Mouse (Mus musculus) CD4-positive helper T cell, adult 2 months (primary cell): ENCODE results near the gene Wif1.

Source experiments
- DNase-seq: peaks from one replicate; pipeline ENCODE4 v3.0.0-alpha.2; 2012; ENCODE audit warnings: low read depth, missing footprints, low spot score

The Wif1 gene

DNA sequence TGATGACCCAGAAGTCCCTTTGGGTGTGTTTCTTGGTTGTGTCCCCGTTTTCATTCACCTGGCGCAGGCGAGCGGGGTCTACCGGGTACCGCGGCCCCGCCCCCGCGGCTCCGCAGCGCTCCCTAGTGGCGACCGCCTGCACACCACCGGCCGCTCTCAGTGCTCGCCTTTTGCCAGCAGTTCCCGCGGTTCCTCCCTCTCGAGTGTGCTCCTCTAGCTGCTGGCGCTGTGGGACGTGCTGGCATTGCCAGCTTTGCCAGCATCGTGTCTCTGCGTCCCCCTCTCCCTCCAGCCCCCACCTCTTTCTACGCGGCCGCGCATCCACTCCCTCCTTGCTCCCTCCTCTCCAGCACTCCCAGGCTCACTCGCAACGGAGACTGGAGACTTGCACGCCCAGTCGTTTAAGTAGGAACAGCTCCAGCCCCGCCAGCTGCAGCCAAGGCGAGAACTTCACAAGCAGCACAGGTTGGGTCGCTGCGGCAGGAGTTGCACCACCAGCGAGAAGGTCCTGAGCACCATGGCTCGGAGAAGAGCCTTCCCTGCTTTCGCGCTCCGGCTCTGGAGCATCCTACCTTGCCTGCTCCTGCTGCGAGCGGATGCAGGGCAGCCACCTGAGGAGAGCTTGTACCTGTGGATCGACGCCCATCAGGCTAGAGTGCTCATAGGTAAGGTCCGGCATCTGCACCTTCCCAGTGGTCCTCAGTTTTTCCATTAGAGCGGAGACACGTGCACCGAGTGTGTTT lies at the start of gene Wif1:
Gene Wif1 (plus strand): TSS at position 135 of the 743 bp plus-strand sequence.
- peak; percentile 73 for DNase-seq

DNA sequence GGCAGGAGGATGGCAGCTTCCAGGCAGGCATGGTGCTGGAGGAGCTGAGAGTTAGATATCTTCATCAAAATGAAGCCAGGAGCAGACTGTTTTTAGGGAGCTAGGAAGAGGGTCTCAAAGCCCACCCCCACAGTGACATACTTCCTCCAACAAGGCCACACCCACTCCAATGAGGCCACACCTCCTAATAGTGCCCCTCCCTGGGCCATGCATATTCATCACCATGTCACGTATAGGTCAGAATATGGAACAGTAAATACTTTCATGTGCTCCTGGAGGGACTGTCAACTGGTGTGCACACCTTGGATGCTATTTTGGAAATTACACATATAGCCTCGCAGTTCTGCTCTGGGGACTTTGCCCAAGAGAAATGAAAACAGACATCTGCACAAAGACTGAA lies 31.6 kb upstream of the Wif1 start:
- no peak for DNase-seq

- DNase-seq = no peak
These were observed 22.3 kb upstream of the Wif1 start for GRCm38 (mm10) chr10:121011496-121011895.

DNA sequence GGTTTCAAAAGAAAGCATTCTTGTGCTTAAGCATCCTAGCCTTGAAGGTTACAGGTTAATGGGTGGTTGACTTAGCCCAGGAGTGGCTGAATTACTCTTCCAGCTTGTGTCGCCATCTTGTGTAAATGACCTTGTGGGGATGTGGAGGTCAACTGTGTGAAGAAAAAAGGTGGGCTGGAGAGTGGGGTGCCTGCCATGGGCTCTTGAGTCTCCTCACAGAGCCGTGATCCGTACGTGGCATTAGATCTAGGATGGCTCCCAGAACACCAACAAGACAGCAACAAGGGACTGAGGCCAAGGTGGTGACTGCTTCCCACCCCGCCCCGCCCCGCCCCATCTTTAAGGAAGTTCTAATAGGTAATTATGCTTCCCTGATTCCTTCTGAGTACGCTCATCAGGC lies 17.5 kb upstream of the Wif1 start:
- DNase-seq = no peak

DNA sequence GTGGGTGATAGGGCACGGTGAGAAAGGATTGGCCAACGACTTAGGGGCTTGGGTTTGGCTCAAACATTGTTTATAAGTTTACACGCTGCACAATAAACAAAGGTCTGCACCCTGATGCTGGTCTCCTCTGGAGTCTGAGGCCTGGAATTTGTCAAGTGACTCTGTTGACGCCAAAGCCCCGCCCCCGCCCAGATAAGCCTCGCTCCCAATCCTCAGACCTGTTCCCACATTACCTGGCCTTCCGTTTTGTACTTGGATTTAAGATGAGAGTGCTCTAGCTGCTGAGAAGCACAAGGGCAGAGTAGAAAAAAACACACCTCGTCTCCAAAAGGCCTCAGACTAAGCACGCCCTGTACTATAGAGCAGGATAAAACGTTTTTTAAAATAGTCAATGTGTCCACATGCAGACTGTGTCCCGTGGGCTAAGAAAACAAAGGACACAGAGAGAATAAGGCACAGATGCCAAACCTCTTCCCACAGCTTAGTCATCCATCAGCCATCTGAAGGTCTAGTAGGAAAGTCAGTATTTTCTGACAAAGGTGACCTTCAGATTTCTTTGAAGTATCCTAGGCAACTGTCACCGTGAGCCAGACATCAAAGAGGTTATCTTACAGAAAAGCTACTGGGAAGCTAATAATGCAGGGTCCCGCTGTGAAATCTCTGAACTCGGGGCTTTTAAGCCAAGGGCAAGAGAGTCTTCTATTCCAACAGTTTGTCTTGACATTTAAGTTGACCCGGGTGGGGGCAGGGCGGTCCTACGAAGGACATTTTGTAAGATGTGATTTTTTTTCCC lies 16.9 kb upstream of the Wif1 start:
- DNase-seq = no peak

DNA sequence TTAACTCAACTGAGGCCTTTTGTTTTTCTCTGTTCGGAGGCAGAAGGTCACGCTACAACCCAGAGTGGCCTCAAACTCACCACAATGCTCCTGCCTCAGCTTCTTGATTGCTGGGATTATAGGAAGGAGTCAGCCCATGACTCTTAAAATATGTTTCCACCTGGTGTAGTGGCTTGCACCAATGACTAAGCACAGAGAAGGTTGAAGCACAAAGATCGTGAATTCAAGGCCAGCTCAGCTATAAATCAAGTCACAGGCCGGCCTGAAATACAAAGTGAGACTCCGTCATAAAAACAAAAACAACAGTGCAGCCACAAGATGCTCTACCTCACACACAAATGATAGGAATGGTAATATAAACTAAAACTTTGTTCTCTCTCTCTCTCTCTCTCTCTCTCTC lies 10.8 kb upstream of the Wif1 start:
- no peak for DNase-seq

DNA sequence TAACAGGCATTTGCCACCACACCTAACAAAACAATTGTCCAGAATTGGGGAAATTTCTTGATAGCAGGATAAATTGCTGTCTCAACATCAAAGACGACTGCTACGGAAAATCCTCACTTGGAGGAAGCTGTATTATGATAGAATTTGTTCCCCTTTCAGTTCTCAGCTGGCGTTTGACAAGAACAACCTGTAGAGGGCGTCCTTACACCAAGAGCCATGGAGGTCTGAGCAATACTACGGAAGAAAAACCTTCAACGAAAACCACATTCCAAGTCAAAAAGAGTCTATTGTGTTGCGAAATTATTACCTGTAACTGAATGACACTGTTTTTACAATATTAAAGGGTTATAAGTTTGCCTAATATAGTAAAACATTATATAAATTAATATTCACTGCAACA lies 2.0 kb upstream of the Wif1 start:
- DNase-seq = peak; percentile 48

- DNase-seq = peak; percentile 65
These were observed 500 bp upstream of the Wif1 start for GRCm38 (mm10) chr10:121033128-121033791.

DNA sequence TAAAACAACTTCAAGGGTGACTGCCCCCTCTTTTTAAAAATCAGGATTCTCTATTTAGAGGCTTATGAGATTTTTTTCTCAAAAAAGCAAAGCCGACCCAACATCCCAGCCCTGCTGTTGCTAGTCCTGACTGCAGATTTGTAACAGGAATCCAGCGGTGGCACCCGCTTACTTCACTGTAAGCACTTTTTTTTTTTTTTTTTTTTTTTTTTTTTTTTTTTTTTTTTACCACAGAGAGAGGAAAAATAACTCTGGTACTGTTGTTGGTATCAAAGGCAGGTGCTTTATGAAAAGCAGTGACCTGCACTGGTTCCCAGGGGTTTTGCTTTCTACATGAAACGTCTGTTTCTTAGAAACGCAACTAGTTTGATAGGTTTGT lies 798 bp downstream of the Wif1 start:
- no peak for DNase-seq

GRCm38 (mm10) chr10:121038556-121039284 lies 5.0 kb downstream of the Wif1 start:
- no peak for DNase-seq

DNA sequence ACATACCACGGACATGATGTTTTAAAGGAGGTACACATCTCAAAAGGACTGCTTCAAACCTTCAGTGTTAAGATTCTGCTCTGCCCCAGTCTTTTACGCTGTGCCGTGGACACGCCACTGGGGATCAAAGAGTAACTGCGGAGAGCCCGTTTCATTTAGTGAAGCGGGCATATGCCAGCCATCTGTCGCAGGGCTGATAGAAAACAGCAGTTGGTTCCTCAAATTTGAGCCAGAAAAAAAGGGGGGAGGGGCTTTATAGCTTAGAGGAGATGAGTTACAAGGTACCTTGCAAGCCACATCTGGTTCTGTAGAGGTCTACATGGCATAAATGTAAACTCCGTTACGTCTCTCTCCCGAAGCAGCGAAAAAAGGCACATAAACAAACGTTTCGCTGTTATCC lies 7.2 kb downstream of the Wif1 start:
- DNase-seq = no peak

- DNase-seq = no peak
These were observed 13.7 kb downstream of the Wif1 start for GRCm38 (mm10) chr10:121047440-121047839.

GRCm38 (mm10) chr10:121052076-121052475 lies 18.3 kb downstream of the Wif1 start:
- DNase-seq = no peak

- no peak for DNase-seq
These were observed 21.9 kb downstream of the Wif1 start for GRCm38 (mm10) chr10:121055452-121056188.

DNA sequence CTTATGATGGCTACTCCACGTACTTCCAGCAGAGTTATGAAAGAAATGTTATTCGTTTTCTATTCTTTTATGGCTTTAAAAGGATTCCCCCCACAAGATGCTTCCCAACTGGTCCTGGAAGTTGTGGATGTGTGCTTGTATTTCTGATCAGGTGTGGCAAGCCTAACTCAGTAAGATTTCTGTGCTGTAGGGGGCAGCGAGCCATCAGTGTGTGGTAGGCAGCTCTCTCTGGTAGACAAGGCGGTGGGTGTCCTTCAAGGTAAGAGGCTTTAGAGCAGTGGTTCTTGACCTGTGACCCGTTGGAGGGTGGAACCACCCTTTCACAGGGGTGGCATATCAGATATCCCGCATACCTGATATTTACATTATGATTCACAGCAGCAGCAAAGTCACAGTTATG lies 23.1 kb downstream of the Wif1 start:
- DNase-seq = no peak

- DNase-seq = no peak
These were observed 25.6 kb downstream of the Wif1 start for GRCm38 (mm10) chr10:121059043-121060003.

GRCm38 (mm10) chr10:121061336-121061835 lies 27.6 kb downstream of the Wif1 start:
- DNase-seq = no peak

- no peak for DNase-seq
These were observed 28.9 kb downstream of the Wif1 start for GRCm38 (mm10) chr10:121062704-121063103.

DNA sequence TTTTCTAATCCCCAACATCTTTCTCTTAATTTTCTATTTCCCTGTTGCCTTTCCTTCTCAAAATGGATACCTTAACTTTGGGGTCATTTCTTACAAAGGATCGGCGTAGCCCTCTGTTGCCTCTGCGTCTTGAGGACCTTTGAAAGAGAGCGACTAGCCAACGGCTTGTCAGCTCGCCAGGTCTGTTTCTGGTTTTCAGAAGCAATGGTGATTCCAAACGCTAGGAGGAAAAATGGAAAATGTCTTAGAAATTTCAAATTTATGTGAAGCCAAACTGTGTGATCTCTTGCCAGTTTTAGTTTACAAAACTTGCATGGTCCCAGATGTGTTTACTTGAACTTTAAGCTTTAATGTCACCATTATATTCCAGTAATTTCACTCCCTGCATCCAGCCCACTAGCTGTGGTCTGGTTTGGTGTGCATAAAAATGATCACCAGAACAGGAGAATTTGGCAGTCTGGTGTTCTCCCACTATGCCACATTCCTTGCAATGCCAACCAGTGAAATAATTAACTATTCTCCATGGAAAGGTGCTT lies 33.7 kb downstream of the Wif1 start:
- no peak for DNase-seq

GRCm38 (mm10) chr10:121068003-121068402 lies 34.2 kb downstream of the Wif1 start:
- no peak for DNase-seq
